Mouse (Mus musculus) adrenal gland, adult 2 months (tissue): ENCODE data around the gene Fbxw5. TPM values are rescaled to one million over a fixed set of nuclear protein-coding genes. Genes with fewer than 3 reads are reported as not detected.
A peak's percentile ranks its signal among the peaks of the same experiment; 100 is the strongest.

ENCODE experiments used
- DNase-seq: peaks from one replicate; pipeline ENCODE4 v3.0.0; 2021
- long read RNA-seq: library from polyadenylated mRNA; stranded (forward); transcript quantifications from one replicate; pipeline ENCODE4 v2.0.0, GENCODE M21; 2021
- polyA plus RNA-seq: library from polyadenylated mRNA; depleted of rRNA; stranded (reverse); fragments of >200 nt; gene quantifications from 2 replicates; pipeline ENCODE4 v1.2.3, GENCODE M21; 2012; rRNA removed
- total RNA-seq, 2 experiments: library from RNA; stranded (reverse); gene quantifications; 2 replicates each; pipeline ENCODE4 v1.2.3; 2021

Fbxw5 gene
- 10 to 100 TPM; 83.9 to 89.5 TPM for total RNA-seq
- 34.4 and 64.3 TPM in 2 replicates for polyA plus RNA-seq
- long read RNA-seq, transcript Fbxw5-201 (9 exons, 2,388 nt), result major isoform, 101 of 139 reads
- long read RNA-seq, partial matches to known transcripts, result 14 of 139 reads
- long read RNA-seq, other reads (novel, unspliced or antisense), result 23 of 139 reads

DNA sequence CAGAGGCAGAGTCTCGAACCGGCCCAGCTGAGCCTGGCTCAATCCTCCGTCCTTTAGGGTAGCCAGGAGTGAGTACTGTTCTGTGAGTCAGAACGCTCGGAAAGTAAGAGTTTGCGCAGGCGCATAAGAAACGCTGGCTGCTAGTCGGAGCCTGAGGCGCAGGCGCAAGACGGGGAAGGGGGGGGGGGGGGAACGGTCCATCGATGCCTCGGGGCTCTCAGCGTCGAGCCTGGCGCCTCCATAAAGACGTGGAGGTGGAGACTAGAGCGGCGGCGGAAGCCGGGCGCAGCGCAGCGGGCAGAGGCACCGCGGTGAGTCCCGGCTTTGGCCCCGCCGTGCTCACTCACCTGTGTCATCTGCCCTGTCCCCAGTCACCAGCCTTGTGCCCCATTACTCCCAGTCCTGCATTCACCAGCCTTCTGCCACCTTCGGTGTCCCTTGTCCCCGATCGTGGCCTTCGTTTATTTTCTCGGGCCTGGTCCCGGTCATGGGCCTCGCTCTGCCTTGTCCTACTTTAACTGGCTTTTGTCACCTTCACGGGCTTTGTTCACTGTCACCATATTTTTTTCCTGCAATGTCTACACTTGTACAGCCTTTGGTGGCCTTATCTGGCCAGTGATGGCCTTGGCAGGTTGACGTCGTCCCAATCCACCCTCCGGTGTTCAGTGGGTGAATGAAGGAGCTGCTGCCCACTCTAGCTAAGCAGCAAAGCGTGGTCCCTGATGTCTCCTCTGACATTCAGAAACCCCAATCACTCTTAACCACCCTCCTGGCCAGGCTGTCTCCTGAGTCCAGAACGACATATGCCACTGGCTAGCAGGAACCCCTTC is at the start of gene Fbxw5:
TSS of gene Fbxw5 (plus strand) at position 175 of the 830 bp plus-strand sequence.
- DNase-seq, result peak; percentile 89

DNA sequence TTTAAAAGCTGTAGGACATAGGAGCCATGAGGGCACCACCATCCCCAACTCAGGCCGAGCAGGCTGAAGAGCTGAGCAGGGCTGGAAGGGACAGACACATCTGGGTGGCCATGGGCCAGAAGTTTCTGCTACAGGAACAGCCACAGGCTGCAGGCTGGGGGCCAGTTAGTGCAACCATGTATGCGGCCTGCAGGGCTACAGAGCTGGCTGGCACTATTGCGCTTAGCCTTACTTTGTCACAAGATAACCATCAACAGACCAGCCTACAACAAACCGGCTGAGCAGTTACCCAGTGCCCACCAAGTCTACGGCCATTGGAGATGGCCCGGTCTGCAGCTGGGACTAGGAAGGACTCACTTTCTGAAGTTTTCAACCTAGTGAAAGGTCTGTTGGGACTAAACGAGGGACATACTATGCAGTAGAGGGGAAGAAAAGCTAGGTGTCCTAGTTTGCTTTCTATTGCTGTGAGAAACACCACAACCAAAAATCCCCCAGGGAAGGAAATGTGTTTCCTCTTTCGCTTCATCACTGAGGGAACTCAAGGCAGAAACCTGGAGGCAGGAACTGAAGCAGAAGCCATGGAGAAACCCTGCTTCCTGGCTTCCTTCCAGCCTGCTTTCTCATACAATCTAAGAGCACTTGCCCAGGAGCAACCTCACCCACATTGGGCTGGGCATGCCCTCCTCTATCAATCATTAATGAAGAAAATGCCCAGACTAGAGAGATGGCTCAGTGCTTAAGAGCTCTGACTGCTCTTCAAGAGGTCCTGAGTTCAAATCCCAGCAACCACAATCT is 49.5 kb upstream of the Fbxw5 start:
- DNase-seq, result no peak

DNA sequence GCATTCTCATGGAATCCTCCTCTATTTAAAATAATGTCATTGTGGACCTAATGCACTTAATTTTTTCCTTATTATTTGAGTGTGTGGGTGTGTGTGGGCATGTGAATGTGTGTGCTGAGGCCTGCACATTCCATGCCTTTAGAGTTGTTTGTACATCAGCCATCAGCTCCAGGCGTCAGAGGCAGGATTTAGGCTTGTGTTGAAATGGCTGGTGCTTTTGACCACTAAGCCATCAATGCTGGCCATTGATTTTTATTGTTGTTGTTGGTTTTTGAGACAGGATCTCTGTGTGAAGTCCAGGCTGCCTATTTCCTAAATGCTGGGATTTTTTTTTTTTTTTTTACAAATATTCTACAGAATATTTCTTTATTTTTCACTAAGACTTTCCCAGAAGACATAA is 47.6 kb upstream of the Fbxw5 start:
- no peak for DNase-seq

DNA sequence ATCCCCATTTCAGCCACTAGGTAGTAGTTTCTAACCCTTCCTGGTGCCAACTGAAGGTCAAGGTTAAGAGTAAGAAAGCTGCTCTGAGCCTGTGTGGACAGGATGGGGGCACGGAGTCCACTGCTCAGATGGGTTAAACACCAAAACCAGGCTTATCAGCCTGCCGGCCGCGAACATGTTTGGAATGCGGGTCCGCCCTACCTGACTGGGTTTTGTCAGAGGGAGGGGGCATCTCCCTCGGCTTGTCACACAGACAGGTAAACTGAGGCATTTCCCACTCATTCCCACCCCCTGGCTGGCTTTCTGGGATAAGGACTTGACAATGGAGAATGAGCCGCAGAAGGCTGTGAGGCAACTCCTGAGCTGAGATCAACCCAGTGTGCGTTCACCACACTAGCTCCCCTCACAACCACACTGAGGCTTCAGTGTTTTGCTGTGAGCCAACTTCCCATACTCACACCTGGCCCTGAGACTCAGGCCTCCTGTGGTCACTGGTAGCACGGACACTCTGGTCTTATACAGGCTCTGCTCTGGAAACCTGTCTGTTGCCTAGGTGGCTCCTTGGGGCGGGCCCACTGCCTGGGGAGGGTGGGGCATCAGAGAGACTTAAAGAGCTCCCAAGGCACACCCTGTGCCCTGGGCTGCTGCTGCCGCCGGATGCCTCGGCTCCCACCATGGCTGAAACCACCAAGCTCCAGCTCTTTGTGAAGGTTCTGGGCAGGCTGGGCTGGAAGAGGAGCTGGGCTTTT is 44.2 kb upstream of the Fbxw5 start, which contains the start of gene Clic3:
TSS of gene Clic3 (plus strand) at position 634 of the 749 bp plus-strand sequence.
- no peak for DNase-seq

DNA sequence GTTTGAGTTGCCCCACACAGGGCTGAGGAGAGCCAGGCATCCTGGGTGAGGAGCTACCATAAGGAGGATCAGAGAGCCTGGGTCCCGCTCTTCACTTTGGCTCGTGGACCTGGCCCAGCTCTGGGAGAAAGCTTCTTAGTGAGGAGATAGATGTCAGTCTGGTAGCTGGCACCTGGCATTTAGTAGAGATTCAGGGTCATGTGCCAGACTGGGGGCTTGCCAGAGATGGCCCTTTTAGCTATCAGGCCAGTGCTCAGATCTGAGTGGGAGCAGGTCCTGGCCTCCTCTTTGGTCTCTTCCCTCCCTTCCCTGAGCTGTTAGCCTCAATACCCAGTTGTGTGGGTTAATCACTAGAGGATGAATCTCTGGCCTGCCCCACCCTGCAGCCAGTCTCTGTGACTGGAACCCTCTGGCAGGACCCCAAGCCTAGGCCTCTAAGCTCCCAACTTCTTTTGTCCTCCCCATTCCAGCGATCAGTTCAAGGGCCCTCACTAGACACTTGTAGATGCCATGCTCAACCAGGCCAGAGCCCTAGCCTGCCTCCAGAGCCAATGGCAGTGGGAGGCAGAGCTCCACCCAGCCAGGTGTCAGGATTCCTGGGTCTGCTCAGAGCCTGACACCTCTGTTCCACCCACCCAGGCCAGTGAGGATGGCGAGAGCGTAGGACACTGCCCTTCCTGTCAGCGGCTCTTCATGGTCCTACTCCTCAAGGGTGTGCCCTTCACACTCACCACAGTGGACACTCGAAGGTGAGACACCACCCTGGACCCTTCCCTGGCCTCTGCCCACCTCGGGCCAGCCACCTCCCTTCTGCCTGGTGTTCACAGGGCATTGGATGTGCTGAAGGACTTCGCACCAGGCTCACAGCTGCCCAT is 43.3 kb upstream of the Fbxw5 start:
- DNase-seq, result no peak

DNA sequence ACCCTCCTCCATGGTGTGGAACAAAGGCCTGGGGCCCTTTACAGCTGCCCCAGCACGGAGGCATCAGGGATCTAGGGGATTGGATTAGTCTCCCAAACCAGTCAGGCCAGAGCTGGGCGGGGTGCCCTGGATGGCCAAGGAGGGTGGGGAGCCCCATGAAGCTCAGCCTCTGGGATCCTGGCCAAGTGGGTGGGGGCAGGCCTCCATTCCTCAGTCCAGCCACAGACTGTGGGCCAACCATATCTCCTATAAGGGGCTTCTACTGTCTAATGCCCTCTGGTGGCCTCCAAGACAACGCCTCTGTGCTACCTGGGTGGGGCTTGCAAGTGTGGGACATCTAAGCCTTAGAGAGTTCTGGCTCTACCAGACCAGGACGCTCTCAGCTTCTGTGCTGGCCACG is 41.6 kb upstream of the Fbxw5 start:
- DNase-seq, result no peak

DNA sequence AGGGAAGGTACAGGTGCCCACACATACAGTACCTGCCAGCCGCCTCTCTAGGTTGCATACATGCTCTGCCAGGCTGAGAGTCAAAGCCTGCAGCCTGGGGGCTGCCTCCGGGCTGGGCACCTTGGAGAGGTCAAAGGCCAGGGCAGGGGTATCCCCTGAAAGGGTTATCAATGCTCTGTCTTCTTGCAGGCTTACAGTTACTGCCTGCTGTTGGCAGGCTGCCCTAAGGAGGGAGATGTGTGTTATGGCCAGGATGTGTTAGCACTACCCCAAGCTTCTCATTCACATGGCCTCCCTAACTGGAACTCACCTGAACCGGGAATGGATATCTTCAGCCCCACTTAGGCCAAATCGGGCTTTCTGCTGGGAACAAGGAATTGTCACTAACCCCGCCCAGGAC is 40.4 kb upstream of the Fbxw5 start:
- DNase-seq, result no peak

DNA sequence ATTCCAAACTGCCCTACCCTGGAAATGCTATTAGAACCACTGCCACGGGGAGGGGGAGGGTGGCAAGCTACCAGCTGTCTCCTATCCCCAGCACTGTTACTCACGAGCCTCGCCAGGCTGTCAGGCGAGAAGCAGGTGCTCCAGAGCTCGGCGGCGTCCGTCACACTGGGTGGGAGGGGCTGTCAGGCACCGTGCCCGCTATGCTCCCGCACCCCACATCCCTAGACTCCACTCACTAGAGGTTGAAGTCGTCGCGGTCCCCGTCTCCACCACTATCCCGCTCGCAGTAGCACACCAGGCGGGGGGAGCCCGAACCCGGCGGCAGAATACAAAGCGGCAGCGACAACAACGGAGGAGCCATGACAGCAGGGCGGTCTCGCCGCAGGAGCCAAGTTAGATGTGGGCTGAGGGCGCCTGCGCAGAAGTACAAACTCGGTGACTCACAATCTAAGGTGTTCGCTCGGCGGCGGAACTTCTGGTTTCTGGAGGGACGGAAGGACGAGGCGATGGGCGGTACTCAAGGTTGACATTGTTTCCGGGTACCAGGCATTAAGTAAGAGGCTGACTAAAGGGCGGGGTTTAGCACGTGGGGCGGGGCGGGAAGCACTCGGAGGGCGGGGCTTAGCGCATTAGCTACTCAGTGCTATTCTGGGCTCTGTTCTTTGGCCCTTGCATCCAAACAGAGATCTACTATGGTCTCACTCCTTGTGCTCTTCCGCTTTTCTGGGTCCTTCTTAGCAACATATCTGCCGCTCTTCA is 39.8 kb upstream of the Fbxw5 start, which contains the start of gene Paxx:
TSS of gene Paxx (minus strand) at position 544 of the 759 bp plus-strand sequence.
- peak; percentile 95 for DNase-seq

DNA sequence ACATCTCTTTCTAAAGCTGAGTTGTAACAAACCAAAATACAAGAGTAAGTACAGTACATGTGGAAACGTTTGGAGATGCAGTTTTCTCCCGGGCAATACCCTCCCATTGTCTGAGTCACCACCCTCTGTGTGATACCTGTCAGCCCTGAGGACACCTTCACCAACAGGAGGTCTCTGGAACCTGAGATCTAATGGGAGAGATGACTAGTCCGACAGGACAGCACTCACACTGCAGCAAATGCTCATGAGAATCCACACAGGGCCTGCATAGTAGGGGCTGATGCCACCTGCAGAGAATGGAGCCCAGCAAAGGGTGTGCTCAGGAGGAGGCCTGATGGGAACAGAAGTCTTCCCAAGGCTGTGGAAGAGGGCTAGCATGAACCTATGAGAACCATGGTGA is 39.1 kb upstream of the Fbxw5 start:
- DNase-seq, result no peak

DNA sequence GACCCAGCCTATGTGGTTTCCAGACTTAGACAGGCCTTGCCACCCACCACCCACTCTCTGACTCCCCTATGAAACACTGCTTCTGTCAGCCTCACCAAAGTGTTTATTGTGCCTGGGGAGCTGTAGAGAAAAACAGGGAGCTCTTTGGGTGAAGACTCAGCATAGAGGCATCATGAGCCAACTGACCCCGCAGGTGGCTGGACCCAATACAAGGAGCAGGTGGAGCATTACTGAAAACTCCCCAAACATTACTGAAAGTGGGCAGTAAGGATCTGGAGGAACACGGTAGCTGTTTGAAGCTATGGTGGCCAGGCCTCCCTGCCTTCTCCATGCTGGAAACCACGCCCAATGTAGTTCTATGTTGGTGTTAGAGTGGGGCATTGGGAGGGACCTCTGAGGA is 36.9 kb upstream of the Fbxw5 start:
- no peak for DNase-seq

DNA sequence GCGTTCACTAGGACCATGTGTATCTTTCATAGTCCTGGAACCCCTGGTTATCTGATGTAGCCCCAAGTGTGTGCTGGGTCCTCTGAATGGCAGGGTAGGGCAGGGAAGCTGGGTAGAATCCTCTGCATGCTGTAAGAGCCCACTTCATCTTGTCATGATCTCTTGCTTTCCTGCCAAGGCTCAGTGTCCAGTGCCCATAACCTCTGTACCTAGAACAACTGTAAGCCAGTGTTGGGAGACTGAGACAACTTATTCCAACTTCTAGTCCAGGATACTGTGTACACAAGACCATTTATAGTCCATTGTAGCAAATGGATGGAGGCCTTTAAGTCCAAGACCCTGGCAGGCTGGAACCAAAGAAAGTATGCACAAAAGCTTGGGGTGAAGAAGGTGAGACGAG is 35.3 kb upstream of the Fbxw5 start:
- no peak for DNase-seq

DNA sequence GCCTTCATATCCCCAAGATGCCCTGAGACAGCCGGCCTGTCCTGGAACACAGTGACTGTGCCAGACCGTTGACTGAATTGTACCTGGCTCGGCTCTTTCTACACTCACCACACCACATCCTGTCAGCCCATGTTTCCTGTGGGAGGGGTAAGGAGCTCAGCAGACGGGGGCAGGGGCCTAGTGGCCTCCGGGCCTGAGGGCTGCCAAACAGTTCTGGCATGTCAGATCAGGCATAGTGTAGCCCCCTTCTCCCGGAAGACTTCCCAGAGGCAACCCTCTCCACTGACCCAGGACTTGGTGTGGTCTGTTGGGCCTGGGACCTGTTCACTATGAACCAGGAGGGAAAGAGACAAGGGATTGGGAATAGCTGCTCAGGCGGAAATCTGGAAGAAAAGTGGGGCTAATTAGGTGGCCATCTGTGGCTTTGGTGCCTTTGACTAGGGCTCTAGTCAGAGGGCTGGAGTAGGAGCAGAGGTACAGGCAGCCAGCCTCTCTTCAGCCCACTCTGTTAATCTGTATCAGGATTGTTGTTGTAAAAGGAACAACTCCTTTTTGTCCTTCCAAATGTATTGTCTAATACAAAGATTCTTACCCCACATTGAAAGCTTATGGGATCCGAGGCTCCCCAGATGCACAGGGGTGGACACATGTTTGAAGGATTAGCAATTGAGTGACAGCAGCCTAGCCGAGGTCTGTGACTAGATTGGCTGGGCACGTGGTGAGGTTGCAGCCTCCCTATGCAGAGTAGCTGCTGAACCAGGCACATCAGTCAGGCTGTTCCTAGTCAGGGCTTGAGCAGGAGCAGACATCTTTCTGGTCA is 34.5 kb upstream of the Fbxw5 start:
- DNase-seq, result no peak

DNA sequence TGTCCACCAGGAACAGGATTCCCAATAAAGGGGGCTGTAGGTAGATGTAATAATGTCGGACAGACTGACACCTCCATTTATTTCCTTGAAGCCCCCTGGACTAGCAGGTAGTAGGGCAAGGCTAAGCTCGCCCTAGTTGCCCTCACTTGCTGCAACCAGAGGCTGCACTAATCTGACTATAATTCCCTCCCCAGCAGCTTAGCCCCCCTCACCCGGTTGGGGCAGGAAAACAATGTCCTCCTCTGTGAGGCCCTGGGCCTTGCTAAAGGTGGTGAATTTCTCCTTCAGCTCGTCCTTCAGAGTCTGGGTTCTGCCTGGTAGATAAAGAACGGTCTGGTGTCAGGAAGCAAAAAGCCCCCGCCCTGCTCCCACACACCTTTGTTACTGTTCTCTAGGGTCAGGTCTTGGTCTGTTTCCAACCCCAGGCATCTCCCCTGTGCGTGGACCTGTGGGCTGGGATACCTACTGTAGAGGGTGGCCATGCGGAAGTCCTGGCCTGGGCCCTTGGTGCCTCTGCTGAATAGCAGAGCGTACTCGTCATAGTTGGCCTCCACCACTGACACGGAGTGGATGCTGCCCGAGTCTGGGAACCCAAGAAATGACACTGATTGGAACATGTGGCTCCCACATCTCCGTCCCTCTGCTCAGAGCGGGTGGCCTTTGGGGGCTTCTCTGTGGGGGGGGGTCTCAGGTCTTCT is 32.8 kb upstream of the Fbxw5 start:
- no peak for DNase-seq

DNA sequence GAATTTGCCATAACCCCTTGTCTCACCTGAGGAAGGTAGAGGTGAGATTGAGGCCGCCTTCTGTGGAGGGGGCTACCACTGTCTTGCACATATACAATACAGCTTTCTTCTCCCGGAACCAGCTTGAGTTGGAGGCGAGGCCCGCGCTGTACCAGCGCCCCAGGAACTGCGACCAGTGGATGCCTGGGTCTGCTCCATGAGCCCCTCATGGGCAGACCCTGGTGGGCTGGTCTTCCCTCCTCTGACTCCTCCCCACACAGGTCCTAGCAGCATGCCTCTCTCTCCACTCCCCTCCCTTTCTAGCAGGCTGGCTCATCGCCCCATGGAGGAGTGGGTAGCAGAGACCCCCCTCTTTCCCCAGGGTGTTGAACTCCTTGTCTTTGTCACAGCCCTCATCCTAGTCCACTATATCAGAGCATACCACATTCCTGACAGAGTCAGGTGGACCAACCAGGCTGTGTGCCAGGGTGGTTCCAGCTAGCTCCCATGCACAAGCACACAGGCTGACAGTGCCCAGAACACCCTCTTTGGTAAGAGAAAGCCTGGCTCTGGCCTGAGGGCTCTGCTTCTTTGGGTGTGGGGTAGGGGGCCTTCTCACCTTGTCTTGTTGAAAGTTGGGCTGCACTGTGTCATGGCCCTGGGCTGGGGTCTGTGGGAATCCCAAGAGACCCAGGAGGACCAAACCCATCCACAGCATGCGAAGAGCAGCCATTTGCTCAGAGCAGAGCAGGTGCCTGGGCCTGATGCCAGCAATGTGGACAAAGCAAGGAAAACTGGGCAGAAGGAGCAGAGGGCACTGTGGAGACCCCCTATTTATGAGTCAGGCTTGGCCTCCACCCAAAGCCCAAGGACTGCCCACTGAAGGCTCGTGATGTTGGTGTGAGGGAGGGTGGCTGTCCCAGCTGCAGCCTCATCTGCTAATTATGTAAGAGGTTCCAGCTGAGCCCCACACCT is 31.3 kb upstream of the Fbxw5 start:
- no peak for DNase-seq

DNA sequence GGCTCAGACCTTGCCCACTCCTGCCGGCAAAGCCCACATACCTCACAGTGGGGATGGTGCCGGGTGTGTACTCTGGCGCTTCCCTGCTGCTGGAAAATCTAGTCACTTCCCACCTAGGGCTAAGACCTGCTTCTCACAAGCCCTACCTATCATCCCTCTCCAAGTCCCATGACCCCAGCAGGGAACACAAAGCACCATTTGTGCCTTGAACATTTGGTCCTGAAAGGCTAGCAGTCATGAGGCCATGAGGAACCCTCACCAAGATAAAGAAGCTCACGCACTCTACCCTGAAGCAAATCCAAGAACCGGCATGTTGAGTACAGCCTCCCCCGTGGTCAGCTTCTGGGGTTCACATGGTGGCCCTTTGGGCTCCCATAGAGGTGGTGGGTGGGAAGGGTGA is 30.6 kb upstream of the Fbxw5 start, which contains the start of gene Ptgds:
TSS of gene Ptgds (minus strand) at position 78 of the 400 bp plus-strand sequence.
- DNase-seq, result no peak

DNA sequence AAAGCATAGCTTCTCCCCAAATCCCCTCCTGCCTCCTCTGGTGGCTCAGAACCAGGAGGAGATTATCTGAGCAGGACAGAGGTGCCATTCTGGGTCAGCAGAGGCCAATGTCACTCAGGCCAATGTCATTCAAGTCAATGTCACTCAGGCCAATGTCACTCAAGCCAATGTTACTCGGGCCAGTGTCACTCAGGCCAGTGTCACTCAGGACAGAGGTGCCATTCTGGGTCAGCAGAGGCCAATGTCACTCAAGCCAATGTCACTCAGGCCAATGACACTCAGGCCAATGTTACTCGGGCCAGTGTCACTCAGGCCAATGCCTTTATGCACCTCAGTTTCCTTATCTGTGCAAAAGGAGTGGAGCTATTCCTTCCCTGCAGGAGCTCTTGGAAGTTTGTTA is 28.0 kb upstream of the Fbxw5 start:
- no peak for DNase-seq

DNA sequence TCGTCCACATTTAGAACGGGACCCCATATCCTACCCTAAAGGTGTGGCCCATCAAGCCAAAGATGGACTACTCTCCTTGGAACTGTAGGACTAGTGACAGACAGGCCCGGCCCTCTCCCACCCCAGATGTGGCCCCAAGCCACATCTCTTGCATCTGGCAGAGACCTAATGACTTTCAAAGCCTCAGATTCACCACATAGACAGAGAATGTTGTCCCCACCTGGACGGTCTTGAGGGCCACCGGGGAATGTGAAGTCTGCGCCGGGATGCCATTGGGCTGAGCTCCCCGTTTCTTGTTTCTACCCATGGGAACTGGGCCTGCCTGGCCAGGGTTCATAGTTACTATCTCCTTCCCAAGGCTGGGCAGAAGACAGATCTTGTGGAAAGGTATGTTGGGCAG is 23.0 kb upstream of the Fbxw5 start:
- DNase-seq, result no peak
